9 mouse cellular contexts compared by ENCODE assay signal in genomic region chr4:149793156-149794009, GRCm38 (mm10). TPM values are rescaled to one million over a fixed set of nuclear protein-coding genes. Genes with fewer than 3 reads are reported as not detected.
DNase-seq lines count a peak whose midpoint lies in the region; ATAC-seq and TF ChIP-seq lines count a peak whose summit lies in the region.
"Had no signal": no experiment of that assay in that cellular context is flagged by ENCODE, and none has a peak within 500 bp of the region (broad histone marks: within the 10 kb centered on the region; RNA-seq: fewer than 3 reads in every experiment).

No protein-coding gene starts in this region.

- 45% methylated on average over 13 of the region's 13 CpGs for WGBS in heart, postnatal 0 days
- WGBS in lung, postnatal 0 days, result 31% methylated on average over 13 of the region's 13 CpGs

- peak; percentile 59 for TF ChIP-seq CTCF in heart, postnatal 0 days (IDR thresholded peaks at IDR 0.05; ENCODE audit: low read depth)
- peak; percentile 73 for TF ChIP-seq CTCF in lung, postnatal 0 days (IDR thresholded peaks at IDR 0.05)

- no peak overlapping the region for H3K4me2 ChIP-seq in heart, postnatal 0 days (ENCODE audit: low read depth, low read length)
- no peak overlapping the region for H3K4me2 ChIP-seq in lung, postnatal 0 days (replicated peaks; ENCODE audit: low read depth, low read length)
- H3K4me2 ChIP-seq: stomach, embryonic 15.5 days had no signal

- TF ChIP-seq EP300 in heart, postnatal 0 days (IDR thresholded peaks at IDR 0.05; ENCODE audit: low read depth), result no peak
- TF ChIP-seq EP300 in lung, postnatal 0 days (IDR thresholded peaks at IDR 0.05), result no peak

- no peak overlapping the region for H3K4me3 ChIP-seq in heart, postnatal 0 days (ENCODE audit: low read depth, low read length)
- no peak overlapping the region for H3K4me3 ChIP-seq in lung, postnatal 0 days (ENCODE audit: low read depth, low read length)
- H3K4me3 ChIP-seq: stomach, embryonic 15.5 days had no signal

- H3K4me1 ChIP-seq in heart, postnatal 0 days (ENCODE audit: control insufficient read depth, insufficient read depth), result peaks cover 34% of the 10 kb centered on the region
- no peaks in the 10 kb centered on the region; the same call in 1 of the 2 replicates for H3K4me1 ChIP-seq in lung, postnatal 0 days (ENCODE audit: insufficient read depth, low read depth, low read length)

- H3K36me3 ChIP-seq in heart, postnatal 0 days (replicated peaks; ENCODE audit: control insufficient read depth, insufficient read depth, low read length), result no peaks in the 10 kb centered on the region
- no peaks in the 10 kb centered on the region for H3K36me3 ChIP-seq in lung, postnatal 0 days (ENCODE audit: insufficient read depth, low read length)
- H3K36me3 ChIP-seq: stomach, embryonic 15.5 days had no signal

- H3K9me3 ChIP-seq in heart, postnatal 0 days (replicated peaks; ENCODE audit: control insufficient read depth, low read length), result no peaks in the 10 kb centered on the region
- H3K9me3 ChIP-seq in lung, postnatal 0 days (ENCODE audit: low read length), result no peaks in the 10 kb centered on the region
- H3K9me3 ChIP-seq: stomach, embryonic 15.5 days had no signal

- H3K9ac ChIP-seq in heart, postnatal 0 days (replicated peaks; ENCODE audit: low read depth, low read length), result no peak overlapping the region
- H3K9ac ChIP-seq in lung, postnatal 0 days (replicated peaks; ENCODE audit: low read depth), result no peak overlapping the region
- H3K9ac ChIP-seq: stomach, embryonic 15.5 days had no signal

- ATAC-seq in heart, postnatal 0 days (ENCODE audit: insufficient read depth, low read depth), result no peak
- no peak for ATAC-seq in lung, postnatal 0 days

- no peak for DNase-seq in heart, postnatal 0 days (ENCODE audit: low spot score)
- no peak for DNase-seq in heart, adult 8-10 months (ENCODE audit: low spot score)
- DNase-seq in CD4-positive, CD25-positive, alpha-beta regulatory T cell, adult 2 months (ENCODE audit: low read depth, low spot score), result peak; percentile 75
- peak; percentile 63 to 80 for DNase-seq in adrenal gland, postnatal 36 days
- DNase-seq in lung, postnatal 0 days (ENCODE audit: low spot score), result peak; percentile 45
- no peak for DNase-seq in urinary bladder, postnatal 10 days (ENCODE audit: low spot score)
- no peak for DNase-seq in MN1 (ENCODE audit: low spot score)
- no peak for DNase-seq in ovary, adult 18-20 months (ENCODE audit: low spot score)

- H3K27me3 ChIP-seq in heart, postnatal 0 days (ENCODE audit: control insufficient read depth, insufficient read depth, low read length), result no peaks in the 10 kb centered on the region
- H3K27me3 ChIP-seq in lung, postnatal 0 days (replicated peaks; ENCODE audit: insufficient read depth, low read length), result no peaks in the 10 kb centered on the region
- H3K27me3 ChIP-seq: stomach, embryonic 15.5 days had no signal

- H3K27ac ChIP-seq in heart, postnatal 0 days (ENCODE audit: low read depth), result no peak overlapping the region
- no peak overlapping the region for H3K27ac ChIP-seq in lung, postnatal 0 days (ENCODE audit: low read length)
- H3K27ac ChIP-seq: stomach, embryonic 15.5 days had no signal

RNA-seq across cellular contexts. Expression of gene Slc25a33, which starts 19.3 kb away (rescaled TPM):
- 3.0 and 9.8 TPM in 2 replicates for total RNA-seq in heart, postnatal 0 days (2014; rRNA removed; ENCODE audit: low replicate concordance)
- 13.3 and 15.1 TPM in 2 replicates for polyA plus RNA-seq in heart, postnatal 0 days (2015; fragmentation: Nextera tagmentation; extraction: Ambion mirVana)
- 10 to 100 TPM; 19.9 to 28.9 (median 23.1) TPM for total RNA-seq in heart, adult 8-10 months (2022)
- total RNA-seq in adrenal gland, postnatal 36 days (2021), result 10 to 100 TPM; 18.3 to 31.6 TPM
- 7.4 and 8.6 TPM in 2 replicates for polyA plus RNA-seq in lung, postnatal 0 days (2015; fragmentation: Nextera tagmentation; extraction: Ambion mirVana)

RNA-seq across cellular contexts. Expression of gene Tmem201, which starts 55.5 kb away (rescaled TPM):
- 64.7 and 80.0 TPM in 2 replicates for total RNA-seq in heart, postnatal 0 days (2014; rRNA removed; ENCODE audit: low replicate concordance)
- polyA plus RNA-seq in heart, postnatal 0 days (2015; fragmentation: Nextera tagmentation; extraction: Ambion mirVana), result 38.8 and 43.0 TPM in 2 replicates
- total RNA-seq in heart, adult 8-10 months (2022), result 10 to 100 TPM; 92.2 to 93.9 (median 93.1) TPM
- total RNA-seq in adrenal gland, postnatal 36 days (2021), result 10 to 100 TPM; 29.7 to 31.6 TPM
- 8.2 and 9.4 TPM in 2 replicates for polyA plus RNA-seq in lung, postnatal 0 days (2015; fragmentation: Nextera tagmentation; extraction: Ambion mirVana)

Comparison
In these comparisons a context has a peak if more than half of its experiments do, and no peak if none do; other contexts are left out.
1. DNase-seq: peak in CD4-positive, CD25-positive, alpha-beta regulatory T cell, adult 2 months (single experiment), adrenal gland, postnatal 36 days (2 of 2) and lung, postnatal 0 days (single experiment); none in heart, postnatal 0 days (single experiment), heart, adult 8-10 months (single experiment), urinary bladder, postnatal 10 days (single experiment), MN1 (single experiment) and ovary, adult 18-20 months (single experiment).